Mouse (Mus musculus): ENCODE results near the gene Id1. TPM values are rescaled to one million over a fixed set of nuclear protein-coding genes. Genes with fewer than 3 reads are reported as not detected.

Gene Id1
- polyA plus RNA-seq, 1 experiment = 59.8 TPM

DNA sequence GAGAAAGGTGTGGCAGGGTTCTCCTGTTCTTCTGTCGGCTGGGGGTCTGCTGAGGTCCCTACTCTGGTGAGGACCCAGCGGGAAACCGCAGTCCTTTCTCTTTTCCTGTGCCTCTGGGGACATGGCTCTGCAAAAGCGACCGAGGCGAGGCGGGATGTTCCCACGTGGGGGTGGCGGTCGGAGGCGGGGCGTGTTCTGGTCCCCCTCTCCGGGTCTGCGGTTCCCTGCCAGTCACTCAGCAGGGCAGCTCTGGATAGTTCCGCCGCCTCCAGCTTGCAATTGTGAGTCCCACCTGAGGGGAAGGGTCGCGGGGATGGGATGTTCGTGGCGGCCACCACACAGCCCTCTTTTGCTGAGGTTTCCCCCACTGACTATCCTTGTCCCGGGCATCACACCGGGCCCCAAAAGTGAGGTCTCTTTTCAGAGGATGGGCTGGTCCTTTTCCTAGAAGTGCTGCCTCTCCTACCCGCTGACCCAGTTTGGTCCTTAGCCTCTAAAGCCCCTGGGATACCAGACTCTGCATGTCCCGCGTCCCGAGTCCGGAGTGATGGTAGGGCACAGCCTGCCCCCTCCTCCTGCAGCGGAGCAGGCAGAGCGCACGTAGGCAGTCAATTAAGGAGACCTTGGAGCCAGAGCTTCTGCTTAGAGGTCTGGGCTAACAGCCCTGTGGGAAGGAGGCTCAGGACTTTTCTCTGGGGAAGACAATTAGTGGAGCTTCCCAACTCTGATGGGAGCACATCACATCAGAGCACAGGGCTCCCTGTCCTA, 18.1 kb downstream of the Id1 start, which contains the start of gene Cox4i2:
Gene Cox4i2, plus strand, starts transcription at position 230 of the 768 bp plus-strand sequence.
- H3K4me1 ChIP-seq (ENCODE audit: control insufficient read depth, insufficient read depth, insufficient read length, low read length) = 0 out of 2 replicates have a peak, but pooled peaks cover 2% of the 10 kb centered on the region
- H3K4me3 ChIP-seq (ENCODE audit: insufficient read depth, low read depth, low read length) = peak within 1 kb of the TSS; percentile 33
- no peak within 1 kb of the TSS for H3K27ac ChIP-seq (replicated peaks; ENCODE audit: low read depth, low read length)

DNA sequence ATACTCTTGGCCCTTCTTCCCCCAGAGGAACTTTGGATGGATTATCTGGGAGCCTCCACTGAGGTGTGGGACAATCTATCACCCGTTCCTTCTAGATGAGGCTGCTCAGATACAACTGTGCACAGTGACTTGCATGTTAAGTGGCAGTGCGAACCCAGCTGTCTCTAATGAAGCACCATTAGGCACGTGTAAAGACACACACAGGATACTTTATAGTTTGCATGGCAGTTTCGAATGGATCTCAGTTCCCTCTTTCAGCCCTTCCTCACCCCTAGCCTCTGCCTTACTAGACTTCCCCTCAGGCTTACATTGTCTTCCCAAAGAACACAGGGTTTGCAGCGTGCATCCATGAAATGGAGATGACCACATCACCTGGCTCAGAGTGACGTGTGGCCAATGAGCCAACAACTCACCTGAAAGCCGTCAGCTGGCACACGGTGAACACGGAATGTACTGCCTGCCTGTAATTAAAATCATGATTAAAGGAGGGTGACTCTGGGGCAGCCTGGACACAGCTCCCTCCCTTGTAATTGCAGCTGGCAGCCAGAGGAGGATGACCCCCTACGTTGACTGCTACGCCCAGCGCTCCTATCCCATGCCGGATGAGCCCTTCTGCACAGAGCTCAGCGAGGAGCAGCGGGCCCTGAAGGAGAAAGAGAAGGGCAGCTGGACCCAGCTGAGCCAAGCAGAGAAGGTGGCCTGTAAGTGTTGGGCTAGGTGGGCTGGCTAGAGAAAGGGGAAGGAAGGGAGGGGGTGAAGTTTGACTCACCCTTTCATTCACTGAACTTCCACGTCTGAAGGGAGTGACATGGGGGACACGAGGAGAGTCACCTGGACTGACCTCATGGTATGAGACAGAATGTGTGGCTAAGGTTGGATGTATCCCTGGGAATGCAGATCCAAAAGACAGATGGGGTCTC, 20.7 kb downstream of the Id1 start:
- H3K4me1 ChIP-seq (ENCODE audit: control insufficient read depth, insufficient read depth, insufficient read length, low read length) = 0 out of 2 replicates have a peak, but pooled peaks cover 2% of the 10 kb centered on the region
- H3K27ac ChIP-seq (replicated peaks; ENCODE audit: low read depth, low read length) = no peak overlapping the region
- H3K4me3 ChIP-seq (ENCODE audit: insufficient read depth, low read depth, low read length) = no peak overlapping the region

DNA sequence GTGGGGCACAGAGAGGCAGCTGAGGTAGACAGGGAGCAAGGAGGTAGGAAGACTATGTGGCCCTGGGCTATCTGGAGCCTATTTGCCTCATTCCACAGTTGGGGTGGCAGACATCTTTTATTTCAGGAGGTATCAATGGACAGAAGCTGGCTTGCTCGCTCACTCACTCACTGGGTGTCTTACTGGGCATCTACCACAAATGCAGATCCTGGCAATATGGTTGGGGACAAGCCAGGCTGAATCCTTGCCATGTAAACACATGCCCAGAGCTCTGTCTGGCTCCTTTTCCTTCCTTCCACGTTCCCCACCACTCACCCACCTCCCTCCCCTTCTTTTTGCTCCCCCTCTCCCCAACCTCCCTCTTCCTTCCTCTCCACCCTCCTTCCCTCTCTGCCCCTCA, 21.4 kb downstream of the Id1 start:
- no peak overlapping the region for H3K27ac ChIP-seq (replicated peaks; ENCODE audit: low read depth, low read length)
- 0 out of 2 replicates have a peak, but pooled peaks cover 2% of the 10 kb centered on the region for H3K4me1 ChIP-seq (ENCODE audit: control insufficient read depth, insufficient read depth, insufficient read length, low read length)
- no peak overlapping the region for H3K4me3 ChIP-seq (ENCODE audit: insufficient read depth, low read depth, low read length)

DNA sequence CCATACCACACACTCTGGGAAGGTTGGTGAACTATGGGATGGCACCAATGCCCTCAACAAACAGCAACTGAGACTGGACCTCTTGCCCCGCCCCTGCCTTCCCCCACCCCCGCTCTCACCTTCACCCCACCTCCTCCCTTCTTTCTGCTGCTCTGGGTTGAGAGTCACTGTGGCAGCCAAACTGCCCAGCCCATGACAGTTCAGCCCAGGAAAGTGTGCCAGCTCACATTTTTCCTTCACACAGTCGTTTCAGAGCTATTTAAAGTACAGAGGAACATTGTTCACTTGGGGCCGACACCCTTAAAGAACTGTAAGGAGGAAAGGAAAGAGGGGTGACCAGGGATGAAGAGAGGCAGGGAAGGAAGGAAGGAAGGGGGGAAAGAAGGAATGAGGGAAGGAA, 22.3 kb downstream of the Id1 start:
- Histone ChIP-seq H3K4me3 (ENCODE audit: insufficient read depth, low read depth, low read length) (no peak overlapping the region), H3K4me1 (ENCODE audit: control insufficient read depth, insufficient read depth, insufficient read length, low read length) (0 out of 2 replicates have a peak, but pooled peaks cover 2% of the 10 kb centered on the region), H3K27ac (replicated peaks; ENCODE audit: low read depth, low read length) (no peak overlapping the region)

DNA sequence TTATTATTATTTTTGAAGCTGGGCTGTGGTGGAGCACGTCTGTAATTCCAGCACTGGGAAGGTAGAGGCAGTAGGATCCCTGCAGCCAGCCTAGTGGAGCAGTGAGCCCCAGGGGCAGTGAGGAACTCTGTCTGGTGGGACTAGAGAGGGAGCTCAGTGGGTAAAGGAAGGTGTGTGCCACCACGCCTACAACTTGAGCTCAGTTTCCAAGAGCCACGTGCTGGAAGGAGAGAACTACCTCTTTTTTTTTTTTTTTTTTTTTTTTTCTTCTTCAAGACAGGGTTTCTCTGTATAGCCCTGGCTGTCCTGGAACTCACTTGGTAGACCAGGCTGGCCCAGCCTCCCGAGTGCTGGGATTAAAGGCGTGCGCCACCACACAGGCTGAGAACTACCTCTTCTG, 27.3 kb downstream of the Id1 start:
- Histone ChIP-seq H3K27ac (replicated peaks; ENCODE audit: low read depth, low read length) (no peak overlapping the region), H3K4me3 (ENCODE audit: insufficient read depth, low read depth, low read length) (no peak overlapping the region), H3K4me1 (ENCODE audit: control insufficient read depth, insufficient read depth, insufficient read length, low read length) (peaks cover 6% of the 10 kb centered on the region)

DNA sequence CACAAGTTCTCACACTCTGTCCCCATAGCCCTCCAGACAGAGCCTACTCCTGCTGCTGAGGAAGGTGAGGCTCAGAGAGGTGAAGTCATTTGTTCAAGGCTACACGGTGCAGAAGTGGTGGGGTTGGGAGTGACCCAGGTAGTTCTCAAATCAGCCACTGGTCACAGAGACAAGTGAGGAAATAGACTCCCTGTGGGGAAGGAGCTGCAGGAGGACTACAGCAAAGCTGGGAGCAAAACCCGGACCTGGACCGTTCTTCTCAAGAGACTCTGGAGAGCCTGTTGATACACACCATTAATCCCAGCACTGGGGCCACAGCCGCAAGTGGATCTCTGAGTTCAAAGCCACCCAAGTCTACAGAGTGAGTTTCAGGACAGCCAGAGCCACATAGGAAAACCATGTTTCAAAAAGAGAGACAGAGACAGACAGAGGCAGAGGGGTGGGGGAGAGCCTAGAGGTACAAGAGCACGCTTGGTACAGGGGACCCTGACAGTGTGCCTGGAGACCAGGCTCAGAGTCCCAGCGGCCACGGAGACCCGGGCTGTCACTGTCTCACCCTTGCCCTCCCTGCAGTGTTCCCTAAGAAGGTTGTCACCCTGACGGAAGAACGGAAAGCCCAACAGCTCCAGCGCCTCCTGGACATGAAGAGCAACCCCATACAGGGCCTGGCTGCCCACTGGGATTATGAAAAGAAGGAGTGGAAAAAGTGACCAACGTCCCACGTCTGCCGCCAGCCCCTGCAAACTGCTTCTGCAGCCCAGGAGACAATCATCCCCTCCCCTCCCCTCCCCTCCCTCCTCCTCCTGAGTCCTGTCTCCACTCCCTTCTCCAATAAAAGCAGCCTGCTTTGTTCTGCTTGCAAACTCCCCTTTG, 28.4 kb downstream of the Id1 start:
- Histone ChIP-seq H3K4me3 (ENCODE audit: insufficient read depth, low read depth, low read length) (no peak overlapping the region), H3K27ac (replicated peaks; ENCODE audit: low read depth, low read length) (peak overlapping the region; percentile 30; the same call in 1 of the 2 replicates), H3K4me1 (ENCODE audit: control insufficient read depth, insufficient read depth, insufficient read length, low read length) (peaks cover 4% of the 10 kb centered on the region)

- no peak overlapping the region for H3K27ac ChIP-seq (replicated peaks; ENCODE audit: low read depth, low read length)
- no peak overlapping the region for H3K4me3 ChIP-seq (ENCODE audit: insufficient read depth, low read depth, low read length)
- peaks cover 4% of the 10 kb centered on the region for H3K4me1 ChIP-seq (ENCODE audit: control insufficient read depth, insufficient read depth, insufficient read length, low read length)
Measured at GRCm38 (mm10) chr2:152765045-152765674, 29.1 kb downstream of the Id1 start.

GRCm38 (mm10) chr2:152766387-152767123, 30.5 kb downstream of the Id1 start:
- H3K4me3 ChIP-seq (ENCODE audit: insufficient read depth, low read depth, low read length) = no peak overlapping the region
- peaks cover 4% of the 10 kb centered on the region for H3K4me1 ChIP-seq (ENCODE audit: control insufficient read depth, insufficient read depth, insufficient read length, low read length)
- no peak overlapping the region for H3K27ac ChIP-seq (replicated peaks; ENCODE audit: low read depth, low read length)

DNA sequence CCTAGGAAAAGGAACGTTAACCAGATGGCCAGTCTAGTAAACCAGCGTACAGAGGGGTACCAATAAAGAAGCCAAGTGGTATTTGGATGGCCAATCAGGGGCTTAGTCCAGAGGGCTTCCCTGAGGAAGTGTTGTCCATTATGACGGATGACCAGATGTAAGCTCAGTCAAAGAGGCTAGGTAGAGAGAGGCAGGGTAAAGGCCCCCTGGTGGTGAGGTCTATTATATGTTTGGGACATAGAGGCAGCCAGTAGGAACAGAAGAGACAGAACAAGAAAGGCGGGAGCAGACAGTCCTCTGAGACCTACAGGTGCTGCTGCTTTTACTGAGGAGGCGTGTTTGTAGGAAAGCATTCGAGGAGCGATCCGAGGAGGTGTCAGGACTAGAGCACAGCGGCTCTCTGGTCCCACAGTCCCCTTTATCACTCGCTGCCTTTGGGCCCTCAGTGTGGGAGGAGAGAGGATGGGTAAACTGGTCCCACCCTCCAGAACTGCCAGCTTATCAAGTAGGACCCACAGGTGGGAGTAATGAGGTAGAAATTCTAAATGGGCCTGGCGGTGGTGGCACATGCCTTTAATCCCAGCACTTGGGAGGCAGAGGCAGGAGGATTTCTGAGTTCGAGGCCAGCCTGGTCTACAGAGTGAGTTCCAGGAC, 31.7 kb downstream of the Id1 start:
- Histone ChIP-seq H3K4me3 (ENCODE audit: insufficient read depth, low read depth, low read length) (no peak overlapping the region), H3K4me1 (ENCODE audit: control insufficient read depth, insufficient read depth, insufficient read length, low read length) (peaks cover 4% of the 10 kb centered on the region), H3K27ac (replicated peaks; ENCODE audit: low read depth, low read length) (no peak overlapping the region)

GRCm38 (mm10) chr2:152769677-152770076, 33.6 kb downstream of the Id1 start:
- no peak overlapping the region for H3K4me3 ChIP-seq (ENCODE audit: insufficient read depth, low read depth, low read length)
- H3K4me1 ChIP-seq (ENCODE audit: control insufficient read depth, insufficient read depth, insufficient read length, low read length) = no peaks in the 10 kb centered on the region; the same call in 1 of the 2 replicates
- no peak overlapping the region for H3K27ac ChIP-seq (replicated peaks; ENCODE audit: low read depth, low read length)

DNA sequence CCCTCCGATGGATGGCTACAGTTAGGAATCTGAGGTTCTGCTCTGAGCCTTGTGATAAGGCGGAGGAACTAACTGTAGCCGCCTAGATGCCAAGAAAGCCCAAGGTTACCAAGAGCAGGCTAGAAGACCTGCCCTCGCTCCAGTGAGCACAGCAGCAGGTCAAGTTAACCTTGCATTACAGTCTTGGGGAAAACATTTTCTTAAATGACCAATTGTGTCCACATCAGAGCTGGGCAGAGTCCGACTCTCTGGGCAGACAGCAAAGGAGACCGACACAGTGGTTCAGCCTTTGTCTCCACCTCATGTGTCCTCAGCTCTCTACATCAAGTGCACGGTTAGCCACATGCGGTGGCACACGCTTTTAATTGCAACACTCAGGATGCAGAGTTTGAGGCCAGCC, 35.5 kb downstream of the Id1 start:
- no peak overlapping the region for H3K27ac ChIP-seq (replicated peaks; ENCODE audit: low read depth, low read length)

DNA sequence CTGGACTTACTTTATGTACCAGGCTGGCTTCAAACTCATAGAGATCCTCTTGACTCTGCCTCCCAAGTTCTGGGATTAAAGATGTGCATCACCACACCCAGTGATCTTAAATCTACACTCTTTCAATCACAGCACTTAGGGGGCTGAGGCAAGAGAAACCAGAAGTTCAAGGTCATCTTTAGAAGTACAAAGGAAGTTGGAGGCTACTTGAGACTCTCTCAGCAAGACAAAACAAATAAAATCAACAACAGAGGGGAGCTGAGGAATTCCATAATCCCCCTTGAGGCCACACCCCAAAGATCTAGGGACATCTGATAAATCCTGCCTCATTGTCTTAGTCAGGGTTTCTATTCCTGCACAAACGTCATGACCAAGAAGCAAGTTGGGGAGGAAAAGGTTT, 36.2 kb downstream of the Id1 start:
- Histone ChIP-seq H3K4me3 (ENCODE audit: insufficient read depth, low read depth, low read length) (no peak overlapping the region), H3K4me1 (ENCODE audit: control insufficient read depth, insufficient read depth, insufficient read length, low read length) (no peaks in the 10 kb centered on the region), H3K27ac (replicated peaks; ENCODE audit: low read depth, low read length) (no peak overlapping the region)

More for the DNA sequence above, 35.5 kb downstream of the Id1 start:
- H3K4me3 ChIP-seq (ENCODE audit: insufficient read depth, low read depth, low read length) = no peak overlapping the region
- no peaks in the 10 kb centered on the region for H3K4me1 ChIP-seq (ENCODE audit: control insufficient read depth, insufficient read depth, insufficient read length, low read length)

DNA sequence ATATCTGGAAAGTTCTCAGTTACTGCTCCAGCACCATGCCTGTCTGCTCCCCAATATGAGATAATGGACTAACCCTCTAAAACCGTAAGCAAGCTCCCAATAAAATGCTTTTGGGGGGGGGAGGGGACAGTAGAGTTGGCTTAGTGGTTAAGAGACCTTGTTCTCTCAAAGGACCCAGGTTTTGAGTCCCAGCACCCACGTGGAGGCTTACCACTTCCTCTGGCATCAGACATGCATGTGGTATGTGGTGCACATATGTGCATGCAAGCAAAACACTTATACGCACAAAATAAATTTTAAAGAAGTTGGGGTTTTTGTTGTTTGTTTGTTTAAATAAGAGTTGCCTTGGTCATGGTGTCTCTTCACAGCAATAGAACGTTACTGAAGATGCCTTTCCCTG, 39.3 kb downstream of the Id1 start:
- H3K27ac ChIP-seq (replicated peaks; ENCODE audit: low read depth, low read length) = no peak overlapping the region

More for the DNA sequence above, 39.3 kb downstream of the Id1 start:
- Histone ChIP-seq H3K4me3 (ENCODE audit: insufficient read depth, low read depth, low read length) (no peak overlapping the region), H3K4me1 (ENCODE audit: control insufficient read depth, insufficient read depth, insufficient read length, low read length) (no peaks in the 10 kb centered on the region)

All from brown adipose tissue, adult 24 weeks (tissue).